Mouse (Mus musculus) brown adipose tissue, adult 24 weeks (tissue): ENCODE data around the gene Trmt10b. TPM values are rescaled to one million over a fixed set of nuclear protein-coding genes. Genes with fewer than 3 reads are reported as not detected.

ENCODE experiments used
- H3K27ac ChIP-seq: fragments of 200-500 bp; replicated peaks from 2 replicates; pipeline ENCODE4 v1.5.1; 2012; ENCODE audit warnings: low read depth, mild to moderate bottlenecking, low read length
- H3K4me1 ChIP-seq: fragments of 200-500 bp; 2 replicates; pipeline ENCODE4 v1.6.1; 2012; ENCODE audit warnings: low read length, mixed read lengths; ENCODE audit not compliant: control insufficient read depth, insufficient read depth, insufficient read length
- H3K4me3 ChIP-seq: fragments of 200-500 bp; 2 replicates; pipeline ENCODE4 v1.5.1; 2012; ENCODE audit warnings: low read depth, mild to moderate bottlenecking, low read length, moderate library complexity; ENCODE audit not compliant: insufficient read depth
- polyA plus RNA-seq: library from polyadenylated mRNA; stranded (reverse); fragments of >200 nt; gene quantifications from 2 replicates; pipeline ENCODE4 v1.2.4, GENCODE M21; 2012; ENCODE audit not compliant: missing spikeins, insufficient read depth, insufficient read length

The Trmt10b gene
- polyA plus RNA-seq, 1 experiment: 11.5 TPM

- Histone ChIP-seq H3K4me3 (no peak overlapping the region), H3K27ac (no peak overlapping the region), H3K4me1 (no peaks in the 10 kb centered on the region)
Observed at GRCm38 (mm10) chr4:45308606-45309005, 11.7 kb downstream of the Trmt10b start.

DNA sequence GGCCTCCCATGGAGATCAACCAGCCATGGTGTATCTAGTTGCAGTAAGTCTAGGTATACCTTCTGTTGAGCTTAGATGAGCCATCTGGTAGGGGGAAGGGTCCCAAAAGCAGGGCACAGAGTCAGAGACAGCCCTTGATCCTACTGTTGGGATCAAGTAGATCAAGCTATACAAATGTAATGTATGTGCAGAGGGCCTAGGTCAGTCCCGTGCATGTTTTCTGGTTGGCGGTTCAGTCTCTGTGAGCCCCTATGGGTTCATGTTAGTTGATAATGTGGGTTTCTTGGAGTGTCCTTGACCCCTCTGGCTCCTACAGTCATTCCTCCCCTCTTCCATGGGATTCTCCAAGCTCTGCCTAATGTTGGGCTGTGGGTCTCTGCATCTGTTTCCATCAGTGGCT, 14.1 kb downstream of the Trmt10b start:
- no peak overlapping the region for H3K27ac ChIP-seq
- no peaks in the 10 kb centered on the region for H3K4me1 ChIP-seq
- no peak overlapping the region for H3K4me3 ChIP-seq

GRCm38 (mm10) chr4:45320159-45320816, 23.4 kb downstream of the Trmt10b start:
- Histone ChIP-seq H3K4me1 (0 out of 2 replicates have a peak, but pooled peaks cover 4% of the 10 kb centered on the region), H3K27ac (peak overlapping the region; percentile 65), H3K4me3 (peak overlapping the region; percentile 77)

DNA sequence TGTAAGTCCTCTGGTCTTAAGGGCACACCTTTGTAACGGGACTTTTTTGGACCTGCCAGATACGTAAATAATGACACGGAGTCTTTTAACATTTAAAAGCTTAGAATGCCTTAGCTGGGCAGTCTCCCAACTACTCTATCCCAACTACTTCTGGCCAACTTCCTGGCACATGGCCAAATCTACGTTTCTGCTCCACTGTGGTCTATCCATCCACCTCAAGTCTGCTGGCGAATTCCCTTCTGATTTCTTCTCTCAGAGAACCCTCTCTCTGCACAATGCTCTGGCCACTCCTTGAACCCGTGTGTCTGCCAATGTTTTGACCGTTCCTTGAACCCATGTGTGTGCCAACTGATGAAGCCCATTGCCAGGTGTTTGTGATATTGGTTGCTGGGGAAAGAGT, 34.2 kb downstream of the Trmt10b start:
- Histone ChIP-seq H3K4me3 (no peak overlapping the region), H3K27ac (no peak overlapping the region)

DNA sequence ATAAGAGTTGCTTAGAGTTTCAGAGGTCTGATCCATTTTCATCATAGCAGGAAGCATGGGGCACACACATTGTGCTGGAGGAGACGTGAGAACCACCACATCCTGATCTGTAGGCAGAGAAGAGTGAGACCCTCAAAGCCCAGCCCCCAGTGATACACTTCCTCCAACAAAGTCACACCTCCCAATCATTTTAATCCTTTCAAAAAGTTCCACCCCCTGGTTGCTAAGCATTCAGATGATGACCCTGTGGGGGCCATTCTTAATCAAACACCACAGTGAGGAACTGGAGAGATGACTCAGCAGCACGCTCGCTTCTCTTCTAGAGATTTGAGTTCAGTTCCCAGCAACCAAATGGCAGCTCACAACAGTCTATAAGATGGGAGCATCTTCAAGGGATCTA, 35.5 kb downstream of the Trmt10b start:
- Histone ChIP-seq H3K4me1 (no peaks in the 10 kb centered on the region), H3K4me3 (no peak overlapping the region), H3K27ac (no peak overlapping the region)

More for the DNA sequence above, 34.2 kb downstream of the Trmt10b start:
- H3K4me1 ChIP-seq: no peaks in the 10 kb centered on the region

- Histone ChIP-seq H3K4me3 (no peak overlapping the region), H3K4me1 (peaks cover 5% of the 10 kb centered on the region; the same call in 1 of the 2 replicates), H3K27ac (no peak overlapping the region)
Observed at GRCm38 (mm10) chr4:45341226-45341625, 44.3 kb downstream of the Trmt10b start.

GRCm38 (mm10) chr4:45341669-45342249, 44.8 kb downstream of the Trmt10b start, which contains the start of gene Dcaf10:
Gene Dcaf10, plus strand, starts transcription at chr4:45342101.
- Histone ChIP-seq H3K27ac (peak within 1 kb of the TSS; percentile 83), H3K4me3 (peak within 1 kb of the TSS; percentile 99), H3K4me1 (peaks cover 5% of the 10 kb centered on the region; the same call in 1 of the 2 replicates)

DNA sequence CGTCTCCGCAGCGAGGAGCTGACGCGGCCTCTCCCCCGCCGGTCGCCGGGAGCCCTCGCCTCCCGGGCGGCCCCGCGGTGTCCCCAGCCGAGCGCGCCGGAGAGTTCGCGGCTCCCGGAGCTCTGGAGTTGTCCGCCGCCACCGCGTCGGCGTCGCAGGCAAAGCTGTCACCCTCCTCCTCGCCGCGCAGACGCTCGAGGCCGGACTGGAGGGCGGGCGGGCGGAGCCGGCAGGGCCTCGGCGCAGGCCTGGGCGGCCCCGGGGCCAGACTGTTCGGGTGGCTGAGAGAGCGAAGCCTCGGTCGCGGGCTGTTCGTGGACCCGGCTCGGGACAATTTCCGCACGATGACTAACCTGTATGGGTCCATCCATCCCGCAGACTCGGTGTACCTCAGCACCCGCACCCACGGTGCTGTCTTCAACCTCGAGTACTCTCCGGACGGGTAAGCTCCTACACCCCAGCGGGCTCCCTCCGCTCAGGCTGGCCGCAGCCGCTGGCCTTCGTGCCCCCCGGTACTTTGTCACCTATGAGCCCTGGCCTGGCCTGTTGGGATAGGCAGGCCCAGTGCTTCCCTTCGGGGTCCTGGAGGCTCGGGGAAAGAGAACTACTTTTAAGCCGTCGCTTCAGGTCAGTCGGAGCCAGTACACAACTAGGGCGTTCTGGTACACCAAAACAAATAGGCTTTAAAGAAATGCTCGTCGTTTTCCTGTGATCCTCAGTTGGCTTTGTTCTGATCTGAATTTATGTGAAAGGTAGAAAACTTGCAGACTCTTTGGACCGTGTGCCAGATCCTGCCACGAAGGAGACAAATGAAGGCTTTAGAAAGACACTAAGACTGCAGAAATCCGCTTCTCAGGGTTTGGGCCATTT, 45.6 kb downstream of the Trmt10b start, which contains the start of gene Exosc3:
Gene Exosc3, minus strand, starts transcription at position 447 of the 870 bp plus-strand sequence.
- Histone ChIP-seq H3K4me3 (peak within 1 kb of the TSS; percentile 99), H3K4me1 (peaks cover 5% of the 10 kb centered on the region; the same call in 1 of the 2 replicates), H3K27ac (peak within 1 kb of the TSS; percentile 83)

DNA sequence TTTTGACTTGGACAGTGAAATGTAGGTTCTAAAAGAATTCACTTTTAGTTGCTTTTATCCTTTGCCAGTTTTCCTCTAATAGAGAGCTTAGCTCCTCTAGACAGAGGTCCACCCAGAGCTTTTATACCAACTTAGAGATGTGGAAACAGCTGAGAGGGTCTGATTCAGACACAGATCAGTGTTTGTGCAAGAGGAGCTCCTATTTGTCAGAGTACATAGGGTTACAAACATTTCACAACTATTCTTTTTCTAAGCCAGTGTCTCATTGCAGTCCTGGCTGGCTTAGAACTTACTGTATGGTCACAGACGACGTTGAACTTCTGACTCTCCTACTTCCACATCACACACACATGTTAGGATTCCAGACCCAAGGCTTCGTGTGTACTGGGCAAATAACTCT, 59.7 kb downstream of the Trmt10b start:
- no peak overlapping the region for H3K4me3 ChIP-seq
- no peak overlapping the region for H3K27ac ChIP-seq
- H3K4me1 ChIP-seq: no peaks in the 10 kb centered on the region

Other genes with a start within 250 kb of the Trmt10b start
- gene Fbxo10, start 212.5 kb upstream of the Trmt10b start, polyA plus RNA-seq: 1.1 TPM in 2 replicates
- 316 and 377 TPM in 2 replicates for gene Tomm5, start 189.0 kb upstream of the Trmt10b start, polyA plus RNA-seq
- not detected in 2 replicates for gene Frmpd1, start 112.3 kb upstream of the Trmt10b start, polyA plus RNA-seq
- 6.7 and 9.1 TPM in 2 replicates for gene Dcaf10, start 45.0 kb downstream of the Trmt10b start, polyA plus RNA-seq
- gene Exosc3, start 45.6 kb downstream of the Trmt10b start, polyA plus RNA-seq: 23.0 and 33.6 TPM in 2 replicates
- gene Slc25a51, start 111.6 kb downstream of the Trmt10b start, polyA plus RNA-seq: 220 and 224 TPM in 2 replicates
- gene Shb, start 235.3 kb downstream of the Trmt10b start, polyA plus RNA-seq: 17.1 and 23.1 TPM in 2 replicates